Mouse (Mus musculus) forebrain, embryonic 11.5 days (tissue): ENCODE results near the gene Ttc21a. TPM values are rescaled to one million over a fixed set of nuclear protein-coding genes. Genes with fewer than 3 reads are reported as not detected.

Source experiments
- ATAC-seq: fragments of 200-750 bp; cut with Nextera tagmentation; replicated peaks from 2 replicates; pipeline ENCODE4 v1.8.0; 2017; ENCODE audit warnings: moderate TSS enrichment; ENCODE audit not compliant: low FRiP score
- DNase-seq: peaks from one replicate; pipeline ENCODE4 v3.0.0-alpha.2; 2017; ENCODE audit warnings: low spot score
- H3K27ac ChIP-seq: fragments of 300-500 bp; sonication (generic); 2 replicates; pipeline ENCODE4 v1.5.1; 2014; ENCODE audit warnings: low read depth, low read length
- H3K27me3 ChIP-seq: fragments of 300-500 bp; sonication (generic); 2 replicates; pipeline ENCODE4 v1.6.1; 2014; ENCODE audit warnings: mild to moderate bottlenecking, low read length, mixed read lengths; ENCODE audit not compliant: control insufficient read depth, insufficient read depth
- H3K36me3 ChIP-seq: fragments of 300-500 bp; sonication (generic); 2 replicates; pipeline ENCODE4 v1.6.1; 2014; ENCODE audit warnings: mild to moderate bottlenecking, low read length, moderate library complexity, mixed read lengths; ENCODE audit not compliant: control insufficient read depth, insufficient read depth
- H3K4me1 ChIP-seq: fragments of 300-500 bp; sonication (generic); replicated peaks from 2 replicates; pipeline ENCODE4 v1.6.1; 2014; ENCODE audit warnings: low read length, mixed read lengths; ENCODE audit not compliant: control insufficient read depth, insufficient read depth
- H3K4me2 ChIP-seq: fragments of 300-500 bp; sonication (generic); 2 replicates; pipeline ENCODE4 v1.6.1; 2014; ENCODE audit warnings: low read depth, mild to moderate bottlenecking, low read length, moderate library complexity, mixed read lengths; ENCODE audit not compliant: severe bottlenecking
- H3K4me3 ChIP-seq: fragments of 300-500 bp; sonication (generic); 2 replicates; pipeline ENCODE4 v1.5.1; 2014; ENCODE audit warnings: low read depth, low read length
- H3K9ac ChIP-seq: fragments of 300-500 bp; sonication (generic); 2 replicates; pipeline ENCODE4 v1.6.1; 2014; ENCODE audit warnings: low read length
- H3K9me3 ChIP-seq: fragments of 300-500 bp; sonication (generic); 2 replicates; pipeline ENCODE4 v1.6.1; 2016; ENCODE audit warnings: low read length, mixed read lengths; ENCODE audit not compliant: control insufficient read depth
- WGBS: fragments of 180-500 bp; shearing (Covaris S2); extraction: QIAGEN DNeasy Blood & Tissue Kit; methylation state at CpG from one replicate; pipeline ENCODE4 v1.1.7; 2014; 5-methylcytosine and 5-hydroxymethylcytosine counted together
- polyA plus RNA-seq: library from polyadenylated mRNA; unstranded; fragments of >200 nt; fragmentation: Nextera tagmentation; extraction: Ambion mirVana; gene quantifications from 2 replicates; pipeline ENCODE4 v1.2.1, GENCODE M21; 2014

Ttc21a gene
- polyA plus RNA-seq, 1 experiment from 2014 or later = 0.33 TPM

DNA sequence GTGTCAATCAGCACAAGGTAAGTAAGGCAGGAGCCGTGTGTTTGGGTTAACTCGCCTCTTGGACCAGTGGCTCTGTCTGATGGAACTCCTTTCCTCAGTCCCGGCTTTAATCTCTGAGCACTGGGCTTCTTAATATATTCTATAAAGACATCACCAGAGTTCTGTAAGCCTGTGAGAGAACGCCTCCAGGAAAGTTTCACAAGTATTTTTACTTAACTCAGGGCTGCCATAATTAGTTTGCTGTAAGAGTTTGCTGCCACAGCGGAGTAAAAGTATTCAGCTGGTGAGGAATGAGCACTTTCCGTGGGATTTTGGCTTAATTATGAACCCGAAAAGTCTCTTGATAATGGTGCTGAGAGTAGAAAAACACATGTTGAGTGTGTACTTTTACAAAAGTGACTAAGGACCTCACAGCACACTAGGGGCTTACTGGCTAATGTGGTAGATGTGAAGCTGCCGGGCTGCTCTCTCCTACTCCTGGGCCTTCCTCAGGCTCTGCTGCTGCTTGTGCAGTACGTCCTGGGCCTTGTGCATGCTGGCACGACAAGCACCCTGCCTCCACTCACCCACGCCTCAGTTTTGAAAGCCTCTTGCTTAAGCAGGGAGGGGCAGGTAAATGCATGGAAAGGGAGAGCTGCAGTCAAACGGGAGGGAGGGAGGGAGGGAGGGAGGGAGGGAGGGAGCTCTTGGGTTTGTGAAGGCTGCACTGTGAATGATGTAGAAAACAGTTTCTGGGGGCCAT is 34.8 kb upstream of the Ttc21a start:
- Histone ChIP-seq H3K36me3 (peaks cover 9% of the 10 kb centered on the region; the same call in 1 of the 2 replicates), H3K4me1 (no peaks in the 10 kb centered on the region), H3K9ac (no peak overlapping the region), H3K27me3 (no peaks in the 10 kb centered on the region), H3K9me3 (no peaks in the 10 kb centered on the region), H3K4me3 (no peak overlapping the region), H3K4me2 (no peak overlapping the region), H3K27ac (no peak overlapping the region)
- ATAC-seq = no peak
- no peak for DNase-seq
- 84% methylated on average over 12 of the region's 12 CpGs for WGBS

DNA sequence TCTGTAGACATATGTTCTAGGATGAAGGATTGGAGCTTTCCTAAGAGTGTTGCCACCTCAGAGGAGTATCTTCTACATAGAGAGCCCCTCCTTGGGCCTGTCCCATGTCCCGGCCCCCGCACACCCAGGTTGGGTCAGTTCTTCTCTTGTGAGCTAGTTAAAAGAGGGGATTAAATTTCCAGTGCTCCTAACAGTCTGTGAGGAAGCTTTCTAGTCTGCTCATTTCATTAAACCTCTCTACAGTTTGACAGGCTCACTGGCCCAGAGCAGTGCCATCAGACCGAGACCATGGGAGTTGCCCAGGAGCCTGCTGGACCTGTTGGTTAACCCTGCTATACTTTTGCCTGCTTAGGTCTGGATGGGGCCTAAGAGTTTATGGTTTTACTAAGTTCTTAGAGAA is 28.7 kb upstream of the Ttc21a start:
- Histone ChIP-seq H3K4me1 (no peaks in the 10 kb centered on the region), H3K4me3 (no peak overlapping the region), H3K9ac (no peak overlapping the region), H3K36me3 (peaks cover 22% of the 10 kb centered on the region; the same call in 1 of the 2 replicates), H3K4me2 (no peak overlapping the region), H3K27me3 (no peaks in the 10 kb centered on the region), H3K27ac (no peak overlapping the region), H3K9me3 (no peaks in the 10 kb centered on the region)
- ATAC-seq = no peak
- no peak for DNase-seq
- WGBS = 99% methylated on average over 3 of the region's 3 CpGs

DNA sequence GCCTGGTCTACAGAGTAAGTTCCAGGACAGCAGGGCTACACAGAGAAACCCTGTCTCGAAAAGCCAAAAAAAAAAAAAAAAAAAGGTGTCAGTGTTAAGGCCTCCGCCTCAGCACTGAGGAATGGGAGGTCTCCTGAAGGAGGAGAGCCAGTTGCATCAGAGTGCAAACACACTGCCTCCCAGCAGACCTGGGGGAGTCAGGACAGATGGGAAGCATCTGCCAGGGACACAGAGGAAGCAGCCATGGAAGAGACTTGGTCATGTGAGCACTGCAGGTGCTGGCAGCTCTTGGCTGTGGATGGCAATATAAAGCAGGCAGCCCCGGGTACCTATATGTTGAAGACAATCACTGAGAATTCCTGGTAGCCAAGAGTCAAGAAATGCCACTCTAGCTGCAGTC is 27.5 kb upstream of the Ttc21a start:
- DNase-seq (no peak), ATAC-seq (no peak)
- WGBS = 89% methylated on average over 3 of the region's 3 CpGs
- Histone ChIP-seq H3K4me2 (no peak overlapping the region), H3K27me3 (no peaks in the 10 kb centered on the region), H3K9ac (no peak overlapping the region), H3K36me3 (peaks cover 22% of the 10 kb centered on the region; the same call in 1 of the 2 replicates), H3K27ac (no peak overlapping the region), H3K4me1 (no peaks in the 10 kb centered on the region), H3K9me3 (no peaks in the 10 kb centered on the region), H3K4me3 (no peak overlapping the region)

DNA sequence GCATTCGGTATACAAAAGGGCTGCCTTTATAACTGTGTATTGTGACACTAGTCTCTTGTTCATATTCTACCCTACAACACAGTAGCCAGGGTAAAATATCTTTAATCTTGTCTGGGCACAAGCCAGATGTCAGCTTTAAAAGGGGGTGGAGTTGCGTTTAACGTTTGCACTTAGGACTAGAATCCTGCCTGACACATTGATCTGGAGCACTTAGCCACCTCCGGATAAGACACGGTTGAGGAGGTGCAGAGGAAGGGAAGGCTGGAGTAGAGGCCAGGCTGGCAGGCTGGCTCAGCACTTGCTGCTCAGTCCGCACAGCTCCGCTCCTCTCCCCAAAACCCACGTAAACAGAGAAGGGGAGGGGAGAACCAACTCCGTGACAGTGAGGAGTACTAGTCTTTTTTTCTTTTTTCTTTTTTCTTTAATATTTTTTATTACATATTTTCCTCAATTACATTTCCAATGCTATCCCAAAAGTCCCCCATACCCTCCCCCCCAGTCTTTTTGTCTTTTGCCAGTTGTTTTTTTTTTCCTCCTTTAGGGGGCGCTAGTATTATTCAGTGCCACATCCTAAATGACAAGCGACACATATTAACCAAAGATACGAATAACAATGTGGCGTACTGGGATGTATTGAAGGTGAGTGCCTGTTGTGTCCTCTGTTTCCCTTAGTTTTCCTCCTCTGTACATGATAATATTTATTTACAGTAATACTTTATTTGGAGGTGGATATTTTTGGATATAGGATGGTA is 24.1 kb upstream of the Ttc21a start:
- Histone ChIP-seq H3K4me3 (no peak overlapping the region), H3K27me3 (no peaks in the 10 kb centered on the region), H3K27ac (no peak overlapping the region), H3K9me3 (no peaks in the 10 kb centered on the region), H3K36me3 (peaks cover 16% of the 10 kb centered on the region; the same call in 1 of the 2 replicates), H3K4me2 (no peak overlapping the region), H3K4me1 (no peaks in the 10 kb centered on the region), H3K9ac (no peak overlapping the region)
- DNase-seq (no peak), ATAC-seq (no peak)
- 79% methylated on average over 12 of the region's 13 CpGs for WGBS

DNA sequence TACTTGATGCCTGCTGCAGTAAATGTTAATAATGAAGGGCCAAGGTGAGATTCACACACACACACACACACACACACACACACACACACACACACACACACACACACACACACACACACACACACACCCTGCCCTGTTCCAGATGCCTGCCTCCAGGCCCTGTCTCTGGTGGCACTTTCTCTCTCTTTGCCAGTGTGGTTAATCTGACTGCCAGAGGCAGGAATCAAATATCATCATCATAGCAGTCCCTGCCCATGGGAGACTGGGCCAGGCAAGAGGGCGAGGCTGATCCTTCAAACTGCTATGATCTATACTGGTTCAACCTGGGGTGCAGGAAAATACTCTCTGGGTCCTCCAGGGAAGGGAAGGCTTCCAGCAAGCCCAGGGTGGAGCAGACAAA is 17.5 kb upstream of the Ttc21a start:
- H3K27me3 ChIP-seq = no peaks in the 10 kb centered on the region
- no peak overlapping the region for H3K27ac ChIP-seq
- DNase-seq (no peak), ATAC-seq (no peak)
- H3K36me3 ChIP-seq = peaks cover 17% of the 10 kb centered on the region; the same call in 1 of the 2 replicates
- H3K4me3 ChIP-seq = no peak overlapping the region
- H3K9me3 ChIP-seq = no peaks in the 10 kb centered on the region
- no peaks in the 10 kb centered on the region for H3K4me1 ChIP-seq
- H3K4me2 ChIP-seq = no peak overlapping the region
- H3K9ac ChIP-seq = no peak overlapping the region
- 84% methylated on average over 1 of the region's 1 CpGs for WGBS

DNA sequence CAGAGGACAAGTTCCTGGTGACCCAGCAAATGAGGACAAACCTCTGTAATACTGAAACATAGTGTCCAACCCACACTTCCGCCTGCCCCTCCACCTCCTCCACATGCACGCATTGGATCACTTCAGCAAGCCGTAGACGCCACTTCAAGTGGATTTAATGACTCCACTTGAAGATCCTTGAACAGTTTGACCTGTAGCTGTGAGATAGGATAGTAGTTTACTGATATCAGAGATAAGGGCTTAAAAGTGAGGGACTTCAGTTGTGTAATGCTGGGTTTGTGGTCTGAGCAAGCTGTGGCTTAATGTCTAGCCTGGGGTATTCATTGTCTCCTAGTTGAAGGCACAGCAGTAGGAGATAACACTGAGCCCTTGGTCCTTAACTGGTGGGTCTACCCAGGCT is 13.9 kb upstream of the Ttc21a start:
- Histone ChIP-seq H3K4me2 (no peak overlapping the region), H3K27ac (no peak overlapping the region), H3K4me3 (no peak overlapping the region), H3K4me1 (no peaks in the 10 kb centered on the region), H3K36me3 (peaks cover 14% of the 10 kb centered on the region; the same call in 1 of the 2 replicates), H3K27me3 (no peaks in the 10 kb centered on the region), H3K9ac (no peak overlapping the region), H3K9me3 (no peaks in the 10 kb centered on the region)
- no peak for DNase-seq
- 93% methylated on average over 4 of the region's 4 CpGs for WGBS
- no peak for ATAC-seq

DNA sequence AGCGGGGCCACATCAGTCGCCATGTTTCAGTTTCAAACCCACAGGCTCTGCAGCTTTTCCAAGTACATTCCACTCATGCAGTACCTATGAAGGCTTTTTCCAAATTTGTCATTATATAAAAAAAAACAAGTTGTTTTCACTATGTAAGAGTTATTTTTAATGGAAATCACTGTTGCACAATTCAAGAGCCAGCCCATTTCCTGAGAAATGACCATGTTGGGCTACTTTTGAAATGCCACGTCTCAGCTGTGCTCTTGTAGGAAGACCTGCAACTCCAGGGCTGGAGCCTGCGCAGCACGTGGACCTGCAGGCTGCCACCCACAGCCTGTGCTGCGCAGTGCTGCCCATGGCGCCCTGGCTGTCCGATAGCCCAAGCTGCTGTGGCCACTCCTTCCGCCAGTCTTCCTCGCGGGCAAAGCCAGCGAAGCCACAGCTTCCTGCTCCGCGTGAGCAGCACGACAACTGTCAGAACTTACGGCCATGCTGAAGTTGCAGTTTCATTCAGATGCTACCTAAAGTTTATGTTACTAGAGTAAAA is 12.2 kb upstream of the Ttc21a start:
- no peak overlapping the region for H3K4me2 ChIP-seq
- 94% methylated on average over 16 of the region's 16 CpGs for WGBS
- no peak overlapping the region for H3K27ac ChIP-seq
- H3K9me3 ChIP-seq = no peaks in the 10 kb centered on the region
- no peak for DNase-seq
- H3K4me1 ChIP-seq = no peaks in the 10 kb centered on the region
- H3K27me3 ChIP-seq = no peaks in the 10 kb centered on the region
- no peak for ATAC-seq
- peaks cover 12% of the 10 kb centered on the region; the same call in 1 of the 2 replicates for H3K36me3 ChIP-seq
- H3K4me3 ChIP-seq = no peak overlapping the region
- H3K9ac ChIP-seq = no peak overlapping the region

DNA sequence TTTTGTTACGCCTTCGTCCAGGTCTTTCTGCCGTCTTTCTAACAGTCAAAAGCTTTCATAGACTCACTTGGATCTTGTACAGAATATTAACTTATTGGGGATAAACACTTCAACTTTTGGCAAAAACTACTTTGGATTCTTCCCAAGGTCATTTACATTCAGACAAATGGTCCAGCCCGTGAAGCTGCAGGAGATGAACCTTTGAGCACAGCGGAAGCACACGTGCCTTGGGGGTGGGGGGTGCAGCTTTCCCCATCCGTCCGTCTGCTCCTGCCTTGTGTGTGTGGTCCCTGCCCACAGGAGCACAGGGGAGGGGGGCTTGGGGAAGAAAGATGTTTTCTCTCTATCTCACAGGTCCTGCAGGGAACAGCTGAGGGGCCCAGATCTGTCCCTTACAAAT is 11.7 kb upstream of the Ttc21a start:
- Histone ChIP-seq H3K9me3 (no peaks in the 10 kb centered on the region), H3K27ac (no peak overlapping the region), H3K27me3 (no peaks in the 10 kb centered on the region), H3K9ac (no peak overlapping the region), H3K36me3 (peaks cover 12% of the 10 kb centered on the region; the same call in 1 of the 2 replicates), H3K4me1 (no peaks in the 10 kb centered on the region), H3K4me3 (no peak overlapping the region), H3K4me2 (no peak overlapping the region)
- no peak for DNase-seq
- WGBS = 86% methylated on average over 8 of the region's 8 CpGs
- ATAC-seq = no peak
